Mouse (Mus musculus) lung, adult 2 months (tissue): ENCODE measurements around the gene Tfap2b.

Experiments used
- CTCF ChIP-seq: fragments of 200-500 bp; IDR thresholded peaks from 2 replicates; pipeline ENCODE4 v1.5.1; 2011; ENCODE audit warnings: mild to moderate bottlenecking, low read length, control low read depth; ENCODE audit not compliant: insufficient read depth
- POLR2A ChIP-seq: fragments of 200-500 bp; IDR thresholded peaks from 2 replicates; pipeline ENCODE4 v1.6.1; 2011; ENCODE audit warnings: low read depth, mild to moderate bottlenecking, control low read depth, low read length, borderline replicate concordance; ENCODE audit errors: extremely low read depth

DNA sequence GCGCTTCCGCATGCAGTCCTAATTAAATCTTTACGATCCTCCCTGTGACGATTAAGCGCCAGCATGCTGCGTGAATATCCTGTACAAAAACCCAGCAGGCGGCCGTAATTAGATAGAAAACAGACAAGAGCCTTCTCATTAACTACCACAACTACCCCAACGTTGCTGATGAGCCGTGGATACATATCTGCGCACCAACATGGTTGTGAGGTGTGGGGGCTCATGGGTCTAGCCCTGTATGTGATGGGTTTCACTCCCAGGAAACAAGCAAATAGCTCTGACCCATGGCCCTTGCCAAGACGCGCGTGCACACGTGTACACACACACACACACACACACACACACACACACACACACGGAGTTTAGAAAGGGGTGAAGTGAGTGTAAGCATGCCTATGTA, 8.7 kb downstream of the Tfap2b start:
- no peak for TF ChIP-seq POLR2A
- TF ChIP-seq CTCF, result no peak
